Mouse (Mus musculus): ENCODE results near the gene Crmp1. TPM values are rescaled to one million over a fixed set of nuclear protein-coding genes. Genes with fewer than 3 reads are reported as not detected.

The Crmp1 gene
- polyA plus RNA-seq, 1 experiment from 2014 or later = 750 TPM

- H3K27me3 ChIP-seq = peaks cover 21% of the 10 kb centered on the region
- peak overlapping the region; percentile 79 for H3K4me3 ChIP-seq
- H3K9ac ChIP-seq = peak overlapping the region; percentile 95
- H3K36me3 ChIP-seq = no peaks in the 10 kb centered on the region
- no peaks in the 10 kb centered on the region for H3K9me3 ChIP-seq
- peak overlapping the region; percentile 99 for H3K27ac ChIP-seq
- WGBS = 8% methylated on average over 44 of the region's 44 CpGs
- H3K4me2 ChIP-seq = peak overlapping the region; percentile 82
- ATAC-seq (ENCODE audit: low FRiP score) = no peak
- H3K4me1 ChIP-seq (replicated peaks) = peaks cover 46% of the 10 kb centered on the region
Measured at GRCm38 (mm10) chr5:37242360-37243168, 824 bp downstream of the Crmp1 start.

DNA sequence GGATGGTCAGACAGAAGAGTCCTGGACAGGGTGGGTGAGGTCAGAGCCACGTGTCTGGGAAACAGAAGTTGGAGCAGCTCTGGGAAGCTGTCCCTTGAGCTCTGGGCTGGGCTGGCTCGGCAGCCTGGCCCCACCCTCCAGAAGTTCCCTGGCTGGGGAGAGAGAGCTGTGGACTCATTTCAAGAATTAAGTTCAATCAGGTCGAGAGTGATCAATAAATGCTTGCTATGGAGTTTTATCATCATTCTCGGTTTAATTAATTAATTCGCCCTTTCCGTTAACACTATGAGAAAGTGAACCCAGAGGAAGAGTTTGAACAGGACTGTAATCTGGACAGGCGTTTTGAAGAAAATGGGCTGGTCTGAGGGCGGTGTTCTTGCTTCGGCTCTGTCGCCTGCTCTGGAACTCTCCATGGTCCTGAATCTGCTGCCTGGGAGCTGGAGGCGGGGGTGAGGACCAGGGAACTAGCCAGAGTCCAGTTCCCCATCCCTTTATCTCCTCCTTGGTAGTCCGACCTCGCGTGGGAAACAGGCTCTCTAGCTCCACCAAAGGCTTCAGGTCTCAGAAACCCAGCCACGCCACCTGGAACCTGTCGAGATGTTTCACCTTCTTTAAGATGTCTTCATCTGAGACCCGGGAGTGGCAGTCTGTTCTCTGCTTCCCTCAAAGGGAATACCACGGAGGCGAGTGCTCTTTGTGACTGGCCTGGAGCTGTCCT, 1.6 kb downstream of the Crmp1 start:
- H3K27me3 ChIP-seq = peaks cover 21% of the 10 kb centered on the region
- no peaks in the 10 kb centered on the region for H3K9me3 ChIP-seq
- H3K27ac ChIP-seq = peak overlapping the region; percentile 99
- H3K4me1 ChIP-seq (replicated peaks) = peaks cover 54% of the 10 kb centered on the region
- H3K4me3 ChIP-seq = peak overlapping the region; percentile 79
- peak overlapping the region; percentile 82 for H3K4me2 ChIP-seq
- no peak for ATAC-seq (ENCODE audit: low FRiP score)
- 2% methylated on average over 19 of the region's 19 CpGs for WGBS
- peak overlapping the region; percentile 95 for H3K9ac ChIP-seq
- H3K36me3 ChIP-seq = no peaks in the 10 kb centered on the region

DNA sequence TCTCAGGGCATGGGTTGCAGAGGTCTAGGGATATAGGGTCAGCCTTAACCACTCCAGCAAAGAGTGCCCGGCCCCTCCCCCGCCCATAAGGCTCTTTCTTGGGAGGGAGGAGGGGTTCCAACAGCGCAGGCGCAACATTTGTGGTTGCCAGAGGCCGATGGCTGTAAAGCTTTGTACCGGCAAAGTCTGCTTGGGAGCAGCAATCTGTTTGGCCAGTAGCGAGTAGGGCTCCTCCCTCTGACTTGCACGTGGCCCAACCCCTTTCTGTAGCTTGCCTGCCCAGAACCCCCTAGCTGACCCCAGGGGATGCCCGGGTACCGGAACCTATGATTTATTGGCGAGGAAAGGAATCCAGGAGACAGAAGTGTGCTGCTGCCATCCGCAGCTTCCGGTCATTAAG, 2.4 kb downstream of the Crmp1 start:
- 2% methylated on average over 13 of the region's 13 CpGs for WGBS
- Histone ChIP-seq H3K36me3 (no peaks in the 10 kb centered on the region), H3K9me3 (no peaks in the 10 kb centered on the region), H3K27ac (peak overlapping the region; percentile 99), H3K4me2 (peak overlapping the region; percentile 82), H3K4me3 (peak overlapping the region; percentile 79), H3K4me1 (replicated peaks) (peaks cover 62% of the 10 kb centered on the region), H3K9ac (peak overlapping the region; percentile 95), H3K27me3 (peaks cover 21% of the 10 kb centered on the region)
- ATAC-seq (ENCODE audit: low FRiP score) = peak; percentile 31

- Histone ChIP-seq H3K9ac (peak overlapping the region; percentile 95), H3K4me2 (peak overlapping the region; percentile 82), H3K4me3 (peak overlapping the region; percentile 79), H3K27ac (peak overlapping the region; percentile 99), H3K9me3 (no peaks in the 10 kb centered on the region), H3K4me1 (replicated peaks) (peaks cover 68% of the 10 kb centered on the region), H3K27me3 (peaks cover 21% of the 10 kb centered on the region), H3K36me3 (no peaks in the 10 kb centered on the region)
- no peak for ATAC-seq (ENCODE audit: low FRiP score)
- 35% methylated on average over 9 of the region's 9 CpGs for WGBS
Measured at GRCm38 (mm10) chr5:37244666-37245242, 3.0 kb downstream of the Crmp1 start.

GRCm38 (mm10) chr5:37245651-37246050, 3.9 kb downstream of the Crmp1 start:
- H3K27ac ChIP-seq = peak overlapping the region; percentile 99
- H3K4me1 ChIP-seq (replicated peaks) = peaks cover 71% of the 10 kb centered on the region
- ATAC-seq (ENCODE audit: low FRiP score) = peak; percentile 49

DNA sequence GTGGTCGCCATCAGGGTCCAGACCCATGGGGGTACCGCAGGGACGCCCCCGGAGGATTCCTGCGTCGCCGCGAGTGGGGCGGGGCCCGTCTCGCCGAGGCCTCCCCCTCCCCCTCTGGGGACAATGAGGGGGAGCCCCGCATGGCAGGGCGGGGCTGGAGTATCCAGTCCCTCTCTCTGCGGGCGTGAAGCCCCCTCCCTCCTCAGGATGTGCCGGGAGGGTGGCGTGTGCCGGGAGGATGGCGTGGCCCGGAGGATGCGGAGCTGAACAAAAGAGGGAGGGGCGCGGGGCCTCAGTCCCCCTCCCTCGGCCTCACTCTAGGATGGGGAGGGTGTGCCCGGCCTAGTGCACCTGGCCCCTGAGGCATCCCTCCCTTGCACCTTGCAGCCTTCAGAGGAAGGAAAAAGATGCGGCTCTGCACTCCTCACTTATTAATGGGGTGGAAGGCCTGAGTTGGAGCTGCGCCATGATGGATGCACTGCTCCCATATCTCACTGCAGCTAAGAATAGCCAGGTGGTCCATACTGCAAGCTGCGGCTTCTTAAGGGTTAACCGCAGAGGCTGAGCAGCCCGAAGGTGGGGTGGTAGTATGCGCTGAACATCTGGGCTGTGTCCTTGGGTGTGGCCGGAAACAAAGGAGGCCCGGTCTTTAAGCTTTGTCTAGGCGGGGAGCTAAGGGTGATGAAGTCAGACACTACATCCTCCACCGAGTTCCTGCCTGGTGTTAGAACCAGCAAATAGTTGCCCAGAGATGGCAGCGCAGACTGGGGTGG, 4.6 kb downstream of the Crmp1 start:
- H3K27ac ChIP-seq = peak overlapping the region; percentile 99
- H3K4me2 ChIP-seq = peak overlapping the region; percentile 82
- H3K4me3 ChIP-seq = peak overlapping the region; percentile 79
- no peaks in the 10 kb centered on the region for H3K9me3 ChIP-seq
- peaks cover 10% of the 10 kb centered on the region for H3K27me3 ChIP-seq
- H3K9ac ChIP-seq = peak overlapping the region; percentile 95
- ATAC-seq (ENCODE audit: low FRiP score) = peak; percentile 44
- H3K4me1 ChIP-seq (replicated peaks) = peaks cover 71% of the 10 kb centered on the region
- WGBS = under 1% methylated on average over 29 of the region's 37 CpGs
- H3K36me3 ChIP-seq = peaks cover 8% of the 10 kb centered on the region; the same call in 1 of the 2 replicates

More at GRCm38 (mm10) chr5:37245651-37246050, 3.9 kb downstream of the Crmp1 start:
- H3K27me3 ChIP-seq = peaks cover 17% of the 10 kb centered on the region
- peak overlapping the region; percentile 79 for H3K4me3 ChIP-seq
- H3K9me3 ChIP-seq = no peaks in the 10 kb centered on the region
- WGBS = under 1% methylated on average over 30 of the region's 42 CpGs
- H3K9ac ChIP-seq = peak overlapping the region; percentile 95
- peak overlapping the region; percentile 82 for H3K4me2 ChIP-seq
- H3K36me3 ChIP-seq = 0 out of 2 replicates have a peak, but pooled peaks cover 2% of the 10 kb centered on the region

DNA sequence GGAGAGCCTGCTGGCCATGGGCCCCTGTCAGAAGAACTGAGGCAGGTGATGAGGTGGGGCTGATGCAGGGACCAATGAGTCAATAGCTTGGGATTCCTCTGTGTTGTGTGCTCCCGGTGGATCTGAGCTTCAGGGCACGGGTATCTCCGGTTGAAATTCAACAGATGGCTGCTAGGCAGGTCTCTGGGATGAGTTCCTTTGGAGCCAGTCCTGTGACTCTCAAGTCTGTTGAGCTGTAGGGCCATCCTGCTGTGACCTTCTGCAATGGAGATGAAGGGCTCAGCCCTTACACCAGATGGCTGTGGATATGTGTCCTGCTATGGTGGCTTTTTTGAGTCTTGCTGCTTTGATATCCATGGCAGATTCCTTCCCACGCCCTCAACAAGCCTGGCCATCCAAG, 5.7 kb downstream of the Crmp1 start:
- Histone ChIP-seq H3K4me3 (peak overlapping the region; percentile 79), H3K4me1 (replicated peaks) (peaks cover 74% of the 10 kb centered on the region), H3K36me3 (peaks cover 11% of the 10 kb centered on the region), H3K9me3 (no peaks in the 10 kb centered on the region), H3K27ac (peak overlapping the region; percentile 99), H3K27me3 (peaks cover 4% of the 10 kb centered on the region), H3K9ac (peak overlapping the region; percentile 95), H3K4me2 (peak overlapping the region; percentile 82)
- no peak for ATAC-seq (ENCODE audit: low FRiP score)
- WGBS = 32% methylated on average over 4 of the region's 4 CpGs

- 65% methylated on average over 3 of the region's 3 CpGs for WGBS
Measured at GRCm38 (mm10) chr5:37248870-37249269, 7.1 kb downstream of the Crmp1 start.

DNA sequence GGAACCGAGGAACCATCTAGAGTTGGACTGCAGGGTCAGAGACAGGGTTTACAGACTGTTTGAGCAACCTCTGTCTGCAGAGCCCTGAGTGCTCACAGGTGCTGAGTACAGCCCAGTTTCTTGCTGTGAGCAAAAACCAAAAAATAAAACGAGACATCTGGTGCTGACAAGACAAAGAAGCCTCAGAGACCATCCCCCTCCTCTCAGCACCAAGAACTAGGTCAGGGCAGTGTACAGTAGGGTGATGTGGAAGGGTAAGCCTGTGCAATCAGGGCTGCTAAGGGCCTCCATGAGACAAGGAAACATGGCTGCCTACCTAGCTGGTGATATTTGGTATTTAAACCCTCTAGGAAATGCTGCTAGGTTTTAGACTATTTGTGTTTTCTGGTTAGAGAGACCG, 9.9 kb downstream of the Crmp1 start:
- peak overlapping the region; percentile 35 for H3K9ac ChIP-seq
- no peak overlapping the region; the same call in 1 of the 2 replicates for H3K27ac ChIP-seq
- no peaks in the 10 kb centered on the region for H3K9me3 ChIP-seq
- peak overlapping the region; percentile 1; the same call in 1 of the 2 replicates for H3K4me2 ChIP-seq
- H3K4me3 ChIP-seq = no peak overlapping the region
- no peak for ATAC-seq (ENCODE audit: low FRiP score)
- 77% methylated on average over 3 of the region's 3 CpGs for WGBS
- H3K4me1 ChIP-seq (replicated peaks) = peaks cover 89% of the 10 kb centered on the region
- H3K36me3 ChIP-seq = peaks cover 16% of the 10 kb centered on the region
- no peaks in the 10 kb centered on the region for H3K27me3 ChIP-seq

More at GRCm38 (mm10) chr5:37248870-37249269, 7.1 kb downstream of the Crmp1 start:
- no peaks in the 10 kb centered on the region for H3K9me3 ChIP-seq
- H3K9ac ChIP-seq = peak overlapping the region; percentile 95
- H3K4me2 ChIP-seq = peak overlapping the region; percentile 82
- ATAC-seq (ENCODE audit: low FRiP score) = no peak
- H3K4me3 ChIP-seq = peak overlapping the region; percentile 79
- peaks cover 16% of the 10 kb centered on the region for H3K36me3 ChIP-seq
- H3K27ac ChIP-seq = peak overlapping the region; percentile 68
- H3K4me1 ChIP-seq (replicated peaks) = peaks cover 77% of the 10 kb centered on the region
- no peaks in the 10 kb centered on the region for H3K27me3 ChIP-seq

DNA sequence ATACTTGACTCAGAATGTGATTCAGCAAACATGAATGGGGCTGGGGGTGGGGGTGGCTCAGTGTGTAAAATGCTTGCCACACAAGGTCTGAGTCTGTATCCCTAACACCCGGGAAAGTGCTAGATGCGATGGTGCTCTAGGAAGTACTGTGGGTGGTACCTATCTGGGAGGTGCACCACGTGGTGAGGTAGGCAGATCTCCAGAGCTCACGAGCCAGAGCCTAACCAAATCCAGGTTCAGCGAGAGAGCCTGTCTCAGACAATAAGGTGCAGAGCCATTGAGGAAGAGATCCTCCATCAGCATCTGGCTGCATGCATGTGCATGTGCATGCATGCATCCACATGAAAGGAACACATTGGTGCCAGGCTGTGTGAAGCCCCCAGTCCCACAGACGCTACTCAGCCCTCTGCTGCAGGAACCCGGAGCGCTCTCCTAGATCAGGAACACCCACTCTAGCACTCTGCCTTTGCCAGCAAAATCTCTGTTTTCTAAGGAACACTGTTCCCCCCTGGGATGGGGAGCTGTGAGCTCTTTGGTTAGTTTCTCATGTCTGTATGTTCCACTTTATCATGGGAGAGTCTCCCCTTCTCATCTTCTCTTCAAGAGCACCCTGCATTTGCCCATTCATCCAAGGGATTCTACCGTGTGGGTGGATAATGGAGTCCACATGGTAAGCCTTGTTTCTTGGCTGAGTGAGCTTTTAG, 10.5 kb downstream of the Crmp1 start:
- no peak overlapping the region for H3K4me3 ChIP-seq
- H3K4me1 ChIP-seq (replicated peaks) = peaks cover 94% of the 10 kb centered on the region
- H3K27ac ChIP-seq = no peak overlapping the region; the same call in 1 of the 2 replicates
- H3K27me3 ChIP-seq = no peaks in the 10 kb centered on the region
- H3K4me2 ChIP-seq = 0 out of 2 replicates have a peak overlapping the region, but pooled peaks have one; percentile 1
- ATAC-seq (ENCODE audit: low FRiP score) = no peak
- 84% methylated on average over 9 of the region's 9 CpGs for whole genome bisulfite sequencing
- no peak overlapping the region for H3K9ac ChIP-seq
- H3K9me3 ChIP-seq = no peaks in the 10 kb centered on the region
- H3K36me3 ChIP-seq = peaks cover 16% of the 10 kb centered on the region

DNA sequence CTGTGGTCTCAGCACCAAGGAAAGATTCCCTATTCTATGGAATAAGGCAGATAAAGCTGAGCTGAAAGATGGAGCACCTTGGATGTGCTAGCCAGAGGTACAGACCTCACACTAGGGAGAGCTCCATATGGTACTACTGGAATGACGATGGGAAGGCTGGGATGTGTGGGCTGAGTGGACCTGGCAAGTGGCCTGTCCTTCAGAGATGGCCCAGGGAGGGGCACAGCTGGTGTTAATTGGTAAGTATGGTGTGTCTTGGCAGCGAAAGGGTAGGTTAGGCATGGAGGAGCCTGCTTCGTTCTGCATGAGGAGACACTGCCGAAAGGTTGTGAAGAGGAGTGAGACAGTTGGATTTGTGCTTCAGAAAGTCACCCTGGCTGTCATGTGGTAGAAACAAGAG, 12.8 kb downstream of the Crmp1 start:
- Histone ChIP-seq H3K9ac (no peak overlapping the region), H3K27ac (0 out of 2 replicates have a peak overlapping the region, but pooled peaks have one; percentile 8), H3K4me1 (replicated peaks) (peaks cover 94% of the 10 kb centered on the region), H3K4me2 (no peak overlapping the region), H3K9me3 (no peaks in the 10 kb centered on the region), H3K4me3 (no peak overlapping the region), H3K27me3 (no peaks in the 10 kb centered on the region), H3K36me3 (peaks cover 16% of the 10 kb centered on the region)
- WGBS = 55% methylated on average over 4 of the region's 4 CpGs
- no peak for ATAC-seq (ENCODE audit: low FRiP score)
